Mouse (Mus musculus): ENCODE measurements at regions not wholly inside any gene's neighbourhood (a gene's known extent, or its start where the extent isn't known, plus 50 kb on each side); places are given as distances from the start of the nearest gene placed in this dataset.

GRCm38 (mm10) chr3:52563595-52563994, 295.5 kb downstream of the Foxo1 start:
- no peak overlapping the region for H3K9ac ChIP-seq (replicated peaks; ENCODE audit: low read depth, low read length)
- no peaks in the 10 kb centered on the region for H3K27me3 ChIP-seq (ENCODE audit: control insufficient read depth, insufficient read depth, low read length)
- 52% methylated on average over 5 of the region's 5 CpGs for WGBS
- no peaks in the 10 kb centered on the region for H3K9me3 ChIP-seq (ENCODE audit: control insufficient read depth, low read length)
- H3K4me3 ChIP-seq (ENCODE audit: low read depth, low read length) = no peak overlapping the region
- no peak for ATAC-seq (ENCODE audit: low read depth)
- H3K27ac ChIP-seq (ENCODE audit: low read depth, low read length) = no peak overlapping the region
- H3K4me2 ChIP-seq (ENCODE audit: low read depth, low read length) = no peak overlapping the region
- H3K4me1 ChIP-seq (ENCODE audit: control insufficient read depth, insufficient read depth, low read length) = peaks cover 3% of the 10 kb centered on the region; the same call in 1 of the 2 replicates
- no peaks in the 10 kb centered on the region for H3K36me3 ChIP-seq (ENCODE audit: control insufficient read depth, insufficient read depth, low read length)

DNA sequence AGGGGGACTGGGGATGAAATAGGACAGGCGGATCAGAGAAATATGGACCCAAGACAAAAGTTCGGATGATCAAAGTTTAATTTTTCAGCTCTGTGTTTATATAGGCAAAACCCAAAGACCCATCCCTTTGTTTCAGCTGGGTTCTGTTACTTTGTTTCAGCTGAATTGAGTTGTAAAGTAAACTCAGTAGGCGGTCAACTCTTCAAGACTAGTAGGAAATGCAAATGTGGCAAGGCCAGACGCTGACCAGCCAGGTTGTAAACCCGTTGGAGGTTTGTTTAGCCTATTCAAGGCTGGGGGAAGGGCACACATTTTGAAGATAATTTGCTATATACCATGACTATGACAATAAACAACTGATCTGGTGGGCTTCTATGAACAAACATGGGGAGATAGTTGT, 294.7 kb downstream of the Foxo1 start:
- H3K9ac ChIP-seq (replicated peaks; ENCODE audit: low read depth, low read length) = no peak overlapping the region
- peaks cover 7% of the 10 kb centered on the region; the same call in 1 of the 2 replicates for H3K4me1 ChIP-seq (ENCODE audit: control insufficient read depth, insufficient read depth, low read length)
- no peak overlapping the region for H3K4me2 ChIP-seq (ENCODE audit: low read depth, low read length)
- no peaks in the 10 kb centered on the region for H3K27me3 ChIP-seq (ENCODE audit: control insufficient read depth, insufficient read depth, low read length)
- H3K9me3 ChIP-seq (ENCODE audit: control insufficient read depth, low read length) = no peaks in the 10 kb centered on the region
- H3K27ac ChIP-seq (ENCODE audit: low read depth, low read length) = no peak overlapping the region
- no peaks in the 10 kb centered on the region for H3K36me3 ChIP-seq (ENCODE audit: control insufficient read depth, insufficient read depth, low read length)
- no peak overlapping the region for H3K4me3 ChIP-seq (ENCODE audit: low read depth, low read length)
- ATAC-seq (ENCODE audit: low read depth) = no peak
- WGBS = 22% methylated on average over 5 of the region's 5 CpGs

DNA sequence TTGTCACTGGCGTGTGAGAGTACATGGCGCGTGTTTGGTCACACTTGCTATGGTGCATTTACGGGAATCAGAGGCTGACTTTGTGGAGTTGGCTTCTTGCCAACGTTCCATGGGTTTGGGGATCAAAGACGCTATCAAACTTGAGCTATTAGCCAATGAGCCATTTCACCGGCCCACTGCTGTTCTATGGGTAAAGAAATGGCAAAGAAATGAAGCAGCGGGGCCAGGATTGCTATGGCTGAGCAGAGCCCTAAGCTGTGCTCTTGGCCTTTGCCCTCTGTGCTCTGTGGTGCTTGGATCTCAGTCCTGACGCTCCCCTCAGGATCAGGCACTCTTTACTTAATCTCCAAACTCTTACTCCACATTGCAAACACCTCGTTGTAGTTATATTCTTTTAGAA, 291.3 kb downstream of the Foxo1 start:
- Histone ChIP-seq H3K9me3 (ENCODE audit: control insufficient read depth, low read length) (no peaks in the 10 kb centered on the region), H3K4me3 (ENCODE audit: low read depth, low read length) (no peak overlapping the region), H3K27me3 (ENCODE audit: control insufficient read depth, insufficient read depth, low read length) (no peaks in the 10 kb centered on the region), H3K36me3 (ENCODE audit: control insufficient read depth, insufficient read depth, low read length) (no peaks in the 10 kb centered on the region), H3K9ac (replicated peaks; ENCODE audit: low read depth, low read length) (no peak overlapping the region), H3K27ac (ENCODE audit: low read depth, low read length) (no peak overlapping the region), H3K4me2 (ENCODE audit: low read depth, low read length) (no peak overlapping the region), H3K4me1 (ENCODE audit: control insufficient read depth, insufficient read depth, low read length) (peaks cover 7% of the 10 kb centered on the region; the same call in 1 of the 2 replicates)
- ATAC-seq (ENCODE audit: low read depth) = 0 out of 2 replicates have a peak, but pooled peaks have one; percentile 53
- WGBS = 42% methylated on average over 10 of the region's 10 CpGs

DNA sequence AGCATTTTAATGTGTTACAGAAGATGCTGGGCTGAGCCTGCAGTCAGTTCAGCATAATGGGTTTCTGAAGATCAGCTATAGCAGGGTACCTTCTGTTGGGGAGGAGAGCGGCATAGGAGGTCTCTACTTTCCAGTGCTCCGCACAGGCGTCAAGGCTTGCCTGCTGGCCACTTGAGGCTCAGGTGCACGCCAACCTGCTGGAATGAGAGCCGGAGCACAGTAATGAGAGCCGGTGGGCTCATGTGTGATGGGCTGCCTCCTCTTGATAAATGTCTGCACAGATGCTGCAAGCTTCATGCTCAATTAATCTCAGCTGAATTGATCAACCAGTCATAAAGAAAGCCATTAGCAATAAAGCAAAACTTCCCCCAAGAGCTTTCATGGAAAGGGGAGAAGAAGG, 290.6 kb downstream of the Foxo1 start:
- Histone ChIP-seq H3K9ac (replicated peaks; ENCODE audit: low read depth, low read length) (no peak overlapping the region), H3K4me2 (ENCODE audit: low read depth, low read length) (no peak overlapping the region), H3K36me3 (ENCODE audit: control insufficient read depth, insufficient read depth, low read length) (no peaks in the 10 kb centered on the region), H3K9me3 (ENCODE audit: control insufficient read depth, low read length) (no peaks in the 10 kb centered on the region), H3K27me3 (ENCODE audit: control insufficient read depth, insufficient read depth, low read length) (no peaks in the 10 kb centered on the region), H3K4me3 (ENCODE audit: low read depth, low read length) (no peak overlapping the region), H3K27ac (ENCODE audit: low read depth, low read length) (no peak overlapping the region), H3K4me1 (ENCODE audit: control insufficient read depth, insufficient read depth, low read length) (peaks cover 7% of the 10 kb centered on the region; the same call in 1 of the 2 replicates)
- ATAC-seq (ENCODE audit: low read depth) = peak; percentile 95
- 25% methylated on average over 6 of the region's 6 CpGs for WGBS

DNA sequence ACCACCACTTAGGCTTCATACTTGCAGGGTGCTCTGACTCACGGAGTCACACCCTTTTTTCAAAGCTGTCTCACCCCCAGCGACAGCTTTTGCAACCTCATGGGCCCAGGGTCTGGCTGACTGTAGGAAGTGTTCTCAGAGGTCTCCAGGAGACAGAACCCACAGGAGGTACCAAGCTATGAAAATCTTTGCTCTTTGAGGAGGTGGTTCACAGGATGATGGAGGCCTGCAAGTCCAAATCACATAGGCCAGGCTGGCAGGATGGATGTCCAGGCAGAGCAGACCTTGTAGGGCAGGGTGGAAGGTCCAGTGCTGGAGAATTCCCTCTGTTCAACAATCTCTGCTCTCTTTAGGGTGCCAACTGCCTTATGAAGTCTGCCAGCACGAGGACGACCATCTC, 289.2 kb downstream of the Foxo1 start:
- no peaks in the 10 kb centered on the region for H3K9me3 ChIP-seq (ENCODE audit: control insufficient read depth, low read length)
- no peak for ATAC-seq (ENCODE audit: low read depth)
- no peak overlapping the region for H3K27ac ChIP-seq (ENCODE audit: low read depth, low read length)
- no peak overlapping the region for H3K4me2 ChIP-seq (ENCODE audit: low read depth, low read length)
- no peaks in the 10 kb centered on the region for H3K36me3 ChIP-seq (ENCODE audit: control insufficient read depth, insufficient read depth, low read length)
- peaks cover 7% of the 10 kb centered on the region; the same call in 1 of the 2 replicates for H3K4me1 ChIP-seq (ENCODE audit: control insufficient read depth, insufficient read depth, low read length)
- H3K9ac ChIP-seq (replicated peaks; ENCODE audit: low read depth, low read length) = no peak overlapping the region
- H3K4me3 ChIP-seq (ENCODE audit: low read depth, low read length) = no peak overlapping the region
- H3K27me3 ChIP-seq (ENCODE audit: control insufficient read depth, insufficient read depth, low read length) = no peaks in the 10 kb centered on the region
- WGBS = 84% methylated on average over 4 of the region's 4 CpGs

DNA sequence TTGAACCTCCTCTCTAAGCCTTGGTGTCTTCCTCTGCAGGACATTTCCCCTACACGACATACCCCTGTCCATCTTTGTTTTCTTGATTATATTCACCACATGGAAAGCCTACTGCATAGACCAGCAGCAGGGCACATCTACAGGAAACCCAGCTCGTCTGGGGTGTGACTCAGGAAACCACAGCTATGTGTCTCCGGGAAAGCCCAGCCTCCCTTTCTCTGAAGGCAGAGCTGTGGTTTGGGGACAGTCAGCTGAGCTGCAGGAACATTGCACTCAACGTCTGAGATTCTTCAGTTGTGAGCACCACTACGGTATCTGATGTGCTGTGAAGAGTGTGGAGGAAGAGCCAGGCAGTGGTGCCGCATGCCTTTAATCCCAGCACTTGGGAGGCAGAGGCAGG, 286.9 kb downstream of the Foxo1 start:
- Histone ChIP-seq H3K27me3 (ENCODE audit: control insufficient read depth, insufficient read depth, low read length) (no peaks in the 10 kb centered on the region), H3K36me3 (ENCODE audit: control insufficient read depth, insufficient read depth, low read length) (no peaks in the 10 kb centered on the region), H3K27ac (ENCODE audit: low read depth, low read length) (no peak overlapping the region), H3K9me3 (ENCODE audit: control insufficient read depth, low read length) (no peaks in the 10 kb centered on the region), H3K4me1 (ENCODE audit: control insufficient read depth, insufficient read depth, low read length) (peaks cover 7% of the 10 kb centered on the region; the same call in 1 of the 2 replicates), H3K9ac (replicated peaks; ENCODE audit: low read depth, low read length) (no peak overlapping the region), H3K4me3 (ENCODE audit: low read depth, low read length) (no peak overlapping the region), H3K4me2 (ENCODE audit: low read depth, low read length) (no peak overlapping the region)
- WGBS = 81% methylated on average over 6 of the region's 6 CpGs
- no peak for ATAC-seq (ENCODE audit: low read depth)

DNA sequence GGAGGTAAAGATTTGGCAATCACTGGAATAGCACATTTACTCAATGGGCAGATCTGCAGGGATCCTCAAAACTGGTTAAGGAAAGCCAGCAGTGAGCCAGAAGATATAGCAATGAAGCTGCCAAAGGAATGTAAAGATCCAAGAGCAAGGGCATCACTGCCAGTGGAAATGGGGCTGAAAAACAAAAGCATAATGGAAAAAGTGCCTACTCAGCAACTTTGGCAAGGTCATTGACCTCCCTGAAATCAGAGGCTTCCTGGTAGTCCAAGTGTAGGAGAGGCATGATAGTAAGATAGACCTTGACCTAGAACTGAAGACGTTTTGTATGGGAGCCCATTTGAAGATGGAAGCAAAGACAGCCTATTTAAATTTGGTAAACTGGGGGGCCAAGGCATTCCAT, 286.4 kb downstream of the Foxo1 start:
- ATAC-seq (ENCODE audit: low read depth) = no peak
- Histone ChIP-seq H3K27ac (ENCODE audit: low read depth, low read length) (no peak overlapping the region), H3K36me3 (ENCODE audit: control insufficient read depth, insufficient read depth, low read length) (no peaks in the 10 kb centered on the region), H3K27me3 (ENCODE audit: control insufficient read depth, insufficient read depth, low read length) (no peaks in the 10 kb centered on the region), H3K4me1 (ENCODE audit: control insufficient read depth, insufficient read depth, low read length) (peaks cover 7% of the 10 kb centered on the region; the same call in 1 of the 2 replicates), H3K4me3 (ENCODE audit: low read depth, low read length) (no peak overlapping the region), H3K9me3 (ENCODE audit: control insufficient read depth, low read length) (no peaks in the 10 kb centered on the region), H3K9ac (replicated peaks; ENCODE audit: low read depth, low read length) (no peak overlapping the region), H3K4me2 (ENCODE audit: low read depth, low read length) (no peak overlapping the region)
- WGBS = 96% methylated on average over 1 of the region's 1 CpGs

DNA sequence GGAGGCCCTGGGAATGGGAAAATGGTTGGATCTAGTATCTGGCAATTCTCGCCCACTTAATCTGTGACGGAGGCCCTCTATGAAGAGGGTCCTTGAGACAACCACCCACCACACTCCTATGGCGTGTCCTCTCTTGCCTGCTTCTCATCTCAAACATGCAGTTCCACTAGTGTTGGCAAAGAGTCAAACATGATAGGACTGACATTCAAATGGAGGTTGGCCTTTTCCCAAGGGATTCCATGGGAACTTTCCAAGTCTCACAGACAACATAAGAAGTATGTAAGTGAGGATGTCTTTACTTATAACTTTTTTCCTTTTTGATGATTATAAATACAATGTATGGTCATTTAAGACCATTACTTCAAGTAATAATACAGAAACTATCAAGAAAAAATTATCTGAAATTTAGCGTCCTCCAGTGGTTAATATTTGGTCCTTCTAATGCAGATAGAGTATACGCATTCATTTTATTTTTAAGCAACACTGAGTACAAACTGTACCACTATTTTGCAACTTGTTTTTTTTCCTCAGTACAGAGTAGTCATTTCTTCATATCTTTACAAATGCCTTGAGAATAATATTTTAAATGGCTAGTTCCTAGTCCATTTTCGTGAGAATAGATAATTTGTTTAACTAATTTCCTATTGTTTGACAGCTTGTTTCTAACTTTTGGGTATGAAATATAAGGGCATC, 280.2 kb downstream of the Foxo1 start:
- no peak overlapping the region for H3K27ac ChIP-seq (ENCODE audit: low read depth, low read length)
- no peaks in the 10 kb centered on the region for H3K4me1 ChIP-seq (ENCODE audit: control insufficient read depth, insufficient read depth, low read length)
- H3K9me3 ChIP-seq (ENCODE audit: control insufficient read depth, low read length) = no peaks in the 10 kb centered on the region
- no peaks in the 10 kb centered on the region for H3K36me3 ChIP-seq (ENCODE audit: control insufficient read depth, insufficient read depth, low read length)
- H3K9ac ChIP-seq (replicated peaks; ENCODE audit: low read depth, low read length) = no peak overlapping the region
- WGBS = 96% methylated on average over 6 of the region's 6 CpGs
- no peak overlapping the region for H3K4me2 ChIP-seq (ENCODE audit: low read depth, low read length)
- H3K27me3 ChIP-seq (ENCODE audit: control insufficient read depth, insufficient read depth, low read length) = no peaks in the 10 kb centered on the region
- H3K4me3 ChIP-seq (ENCODE audit: low read depth, low read length) = no peak overlapping the region
- ATAC-seq (ENCODE audit: low read depth) = no peak

GRCm38 (mm10) chr3:52546035-52546434, 277.9 kb downstream of the Foxo1 start:
- Histone ChIP-seq H3K4me2 (ENCODE audit: low read depth, low read length) (no peak overlapping the region), H3K4me1 (ENCODE audit: control insufficient read depth, insufficient read depth, low read length) (no peaks in the 10 kb centered on the region), H3K9me3 (ENCODE audit: control insufficient read depth, low read length) (no peaks in the 10 kb centered on the region), H3K27ac (ENCODE audit: low read depth, low read length) (no peak overlapping the region), H3K4me3 (ENCODE audit: low read depth, low read length) (no peak overlapping the region), H3K36me3 (ENCODE audit: control insufficient read depth, insufficient read depth, low read length) (no peaks in the 10 kb centered on the region), H3K9ac (replicated peaks; ENCODE audit: low read depth, low read length) (no peak overlapping the region), H3K27me3 (ENCODE audit: control insufficient read depth, insufficient read depth, low read length) (no peaks in the 10 kb centered on the region)
- WGBS = 93% methylated on average over 5 of the region's 5 CpGs
- no peak for ATAC-seq (ENCODE audit: low read depth)

All from neural tube, embryonic 14.5 days (tissue).